Mouse (Mus musculus) kidney, adult 2 months (tissue): ENCODE results near the gene Sh2d4b.

Experiments used
- CTCF ChIP-seq: fragments of 200-500 bp; conservative IDR thresholded peaks from 2 replicates; pipeline ENCODE4 v1.5.1; 2011; ENCODE audit warnings: low read depth, mild to moderate bottlenecking, control low read depth, low read length, moderate library complexity, mixed read lengths; ENCODE audit not compliant: insufficient read depth, insufficient read length
- POLR2A ChIP-seq: fragments of 200-500 bp; IDR thresholded peaks from one replicate; pipeline ENCODE4 v1.6.1; 2011; ENCODE audit warnings: low read depth, low read length, control low read depth

DNA sequence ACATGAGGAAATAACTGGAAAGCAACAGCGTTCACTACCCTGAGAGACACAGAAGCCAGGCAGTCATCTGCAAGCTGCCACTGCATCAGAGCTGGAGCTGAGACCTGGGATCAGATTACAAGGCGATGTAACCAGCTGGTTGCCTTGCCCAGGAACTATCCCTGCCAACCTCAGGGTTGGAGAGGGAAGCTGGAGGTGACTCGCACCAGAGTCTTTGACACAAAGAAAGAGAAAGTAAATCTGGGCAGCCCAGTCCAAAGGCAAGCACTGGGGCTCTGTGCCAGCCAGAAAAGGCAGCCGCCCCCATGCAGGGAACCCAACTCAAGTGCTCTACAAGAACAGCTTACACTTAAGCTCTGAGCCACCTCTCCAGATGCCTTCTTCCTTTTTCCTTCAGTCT is 7.8 kb downstream of the Sh2d4b start:
- no peak for TF ChIP-seq CTCF
- TF ChIP-seq POLR2A = no peak
